Mouse (Mus musculus) embryo, embryonic 11 days (tissue): Measurements from ENCODE around the gene Gipc3.

Source experiments
- DNase-seq: peaks from one replicate; pipeline ENCODE4 v3.0.0-alpha.2; 2015

Gene Gipc3

DNA sequence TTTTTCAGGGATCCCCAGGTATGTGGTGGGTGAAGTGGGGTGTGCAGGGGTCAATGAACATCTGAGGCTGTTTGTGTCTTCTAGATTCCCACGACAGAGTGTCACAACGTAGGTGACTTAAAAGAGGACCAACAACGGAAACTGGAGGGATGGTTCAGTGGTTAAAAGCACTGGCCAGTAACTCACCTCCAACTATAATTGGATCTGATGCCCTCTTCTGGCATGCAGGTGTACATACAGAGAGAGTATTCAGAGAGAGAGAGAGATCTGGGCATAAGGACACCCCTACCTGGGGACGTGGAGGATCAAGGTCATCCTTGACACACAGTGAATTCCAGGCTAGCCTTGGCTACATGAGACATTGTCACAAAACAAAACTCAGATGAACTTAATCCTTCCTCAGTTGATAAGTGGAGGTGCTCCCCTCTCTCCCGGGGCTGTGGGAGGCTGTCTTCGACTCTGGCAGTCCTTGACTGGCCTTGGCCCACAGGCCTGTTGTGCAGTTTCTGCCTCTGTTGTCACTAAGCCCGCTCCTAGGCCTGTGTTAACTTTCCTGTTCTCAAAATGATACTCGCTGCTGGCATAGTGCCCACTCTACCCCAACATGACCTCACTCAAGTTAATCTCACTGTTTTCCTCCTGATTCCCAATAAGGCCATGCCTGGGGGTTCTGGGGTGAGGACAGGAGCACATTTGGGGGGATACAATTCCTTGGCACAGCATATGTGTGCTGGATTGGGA, 1.5 kb upstream of the Gipc3 start:
- no peak for DNase-seq

GRCm38 (mm10) chr10:81341333-81341949, 1.6 kb downstream of the Gipc3 start:
- DNase-seq, result peak; percentile 80

- DNase-seq, result no peak
These were observed 2.3 kb downstream of the Gipc3 start for GRCm38 (mm10) chr10:81340551-81341332.

GRCm38 (mm10) chr10:81336558-81336957, 6.5 kb downstream of the Gipc3 start:
- DNase-seq, result no peak

DNA sequence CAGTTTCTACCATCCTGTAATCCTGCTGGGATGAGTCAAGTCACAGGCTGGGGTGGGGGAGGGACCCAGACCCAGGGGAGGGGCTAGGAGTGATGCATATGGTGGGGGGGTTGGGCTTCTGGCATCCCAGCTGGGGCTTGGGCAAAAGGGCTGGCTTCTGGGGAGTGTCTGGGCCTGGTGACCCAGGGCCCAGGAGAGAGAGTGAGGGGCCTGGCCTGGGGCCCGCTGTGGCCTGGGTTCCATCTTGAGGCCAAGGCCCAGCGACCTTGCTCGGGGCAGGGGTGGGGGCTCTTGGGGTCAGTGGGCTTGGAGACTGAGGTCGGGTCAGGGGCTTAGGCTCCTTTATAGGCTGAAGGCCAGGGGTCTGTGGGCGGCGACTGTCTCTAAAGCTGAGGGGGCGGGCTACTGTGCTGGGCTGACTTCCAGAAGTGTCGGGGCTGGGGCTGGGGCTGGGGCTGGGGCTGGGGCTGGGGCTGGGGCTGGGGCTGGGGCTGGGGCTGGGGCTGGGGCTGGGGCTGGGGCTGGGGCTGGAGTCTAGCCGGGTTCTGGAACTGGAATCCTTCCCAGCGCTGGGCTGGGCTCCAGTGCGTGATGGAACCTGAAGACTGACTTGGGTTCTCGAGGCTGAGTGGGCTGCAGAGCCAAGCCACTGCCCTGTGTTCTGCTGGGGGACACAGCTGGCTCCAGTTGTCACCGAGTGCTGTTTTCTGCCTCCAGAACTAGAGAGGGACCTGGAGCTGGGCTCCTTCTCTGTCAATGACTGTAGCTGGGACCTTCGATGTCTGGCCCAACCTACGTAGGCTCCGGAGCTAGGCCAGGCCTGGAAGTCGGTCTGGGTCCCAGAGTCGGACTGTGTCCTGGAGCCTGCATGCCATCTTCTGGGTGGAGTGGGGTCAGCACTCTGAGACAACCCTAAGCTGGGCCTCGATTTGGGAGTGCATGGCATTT, 7.4 kb downstream of the Gipc3 start:
- peak; percentile 75 for DNase-seq

- no peak for DNase-seq
These were observed 8.7 kb downstream of the Gipc3 start for GRCm38 (mm10) chr10:81334324-81334723.

GRCm38 (mm10) chr10:81332277-81332676, 10.8 kb downstream of the Gipc3 start:
- DNase-seq, result no peak

DNA sequence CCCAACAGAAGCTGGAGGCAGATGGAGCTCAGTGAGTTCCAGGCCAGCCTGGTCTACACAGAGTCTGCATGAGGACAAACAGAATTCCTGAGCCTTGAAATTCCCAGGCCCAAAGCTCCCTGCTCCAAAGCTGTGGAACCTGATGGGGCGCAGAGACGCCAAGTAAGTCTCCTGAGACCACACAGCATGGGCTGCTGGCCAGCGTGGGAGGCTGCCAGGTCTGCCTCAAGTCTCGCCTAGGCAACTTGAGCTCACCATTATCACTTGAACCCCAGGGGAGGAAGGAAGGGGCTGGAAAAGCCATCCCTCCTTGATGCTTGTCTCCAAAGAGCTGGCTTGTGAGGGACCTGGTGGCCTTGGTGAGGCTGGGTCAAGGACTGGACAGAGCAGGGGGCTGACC, 13.1 kb downstream of the Gipc3 start:
- DNase-seq, result no peak

- no peak for DNase-seq
These were observed 13.7 kb downstream of the Gipc3 start for GRCm38 (mm10) chr10:81329194-81329975.

DNA sequence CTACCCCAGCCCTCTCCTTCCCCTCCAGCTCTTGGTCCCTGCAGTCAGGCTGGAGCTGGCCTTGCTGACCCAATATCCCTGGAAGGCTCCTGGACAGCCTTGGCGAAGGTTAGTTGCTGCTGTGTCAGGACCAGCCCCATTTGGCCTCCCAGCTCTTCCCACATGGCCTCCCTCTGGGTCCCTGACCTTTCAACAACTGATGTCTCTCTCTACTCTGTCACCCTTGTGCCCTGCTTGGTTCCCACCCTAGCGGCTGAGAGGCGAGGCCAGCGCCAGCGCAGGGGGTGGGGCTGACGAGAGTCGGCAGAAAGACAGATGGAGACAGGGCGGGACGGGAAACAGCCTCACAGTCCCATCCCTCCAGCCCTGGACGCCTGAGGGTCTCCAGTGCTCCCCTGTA, 14.7 kb downstream of the Gipc3 start, which contains the start of gene Tbxa2r:
Gene Tbxa2r, plus strand, starts transcription at position 346 of the 400 bp plus-strand sequence.
- DNase-seq, result peak; percentile 45

DNA sequence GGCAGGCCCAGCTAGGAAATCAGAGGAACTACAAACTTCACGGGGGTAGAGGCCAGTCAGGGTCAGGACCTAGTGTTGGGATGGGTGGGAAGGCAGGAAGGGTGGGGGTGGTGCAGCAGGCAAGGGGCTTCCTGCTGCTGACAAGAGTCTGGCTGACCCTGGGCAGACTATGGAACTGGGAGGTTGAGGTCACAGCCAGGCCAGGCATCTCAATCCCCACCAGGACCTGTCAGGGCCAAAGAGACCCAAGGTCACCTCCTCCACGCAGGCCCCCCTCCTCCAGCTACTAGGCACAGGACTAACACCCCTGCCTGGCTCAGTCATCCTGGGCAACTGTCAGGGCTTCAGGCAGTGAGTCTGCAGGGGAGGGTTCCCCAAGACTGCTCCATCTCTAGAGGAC, 15.1 kb downstream of the Gipc3 start:
- no peak for DNase-seq

DNA sequence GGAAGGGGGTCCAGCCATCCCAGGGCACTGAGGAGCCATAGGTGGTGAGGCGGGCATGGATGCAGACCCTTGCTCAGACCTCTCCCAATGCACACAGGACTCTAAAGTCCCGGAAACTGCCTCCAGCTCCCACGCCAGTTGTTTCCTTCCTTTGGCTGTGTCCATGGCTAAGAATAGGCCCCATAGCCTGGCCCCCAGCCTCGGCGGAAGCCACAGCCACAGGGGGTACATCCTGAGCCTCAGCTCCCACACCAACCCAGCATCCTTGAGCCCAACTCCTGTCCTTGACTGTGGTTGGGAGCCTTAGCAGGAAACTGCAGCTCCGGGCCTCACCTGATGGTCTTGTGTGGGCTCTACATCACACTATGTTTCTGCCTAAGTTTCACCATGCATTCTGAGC, 16.2 kb downstream of the Gipc3 start:
- no peak for DNase-seq

- no peak for DNase-seq
These were observed 17.3 kb downstream of the Gipc3 start for GRCm38 (mm10) chr10:81325781-81326180.

GRCm38 (mm10) chr10:81325176-81325575, 17.9 kb downstream of the Gipc3 start:
- DNase-seq, result no peak

GRCm38 (mm10) chr10:81323791-81324530, 19.1 kb downstream of the Gipc3 start:
- no peak for DNase-seq

DNA sequence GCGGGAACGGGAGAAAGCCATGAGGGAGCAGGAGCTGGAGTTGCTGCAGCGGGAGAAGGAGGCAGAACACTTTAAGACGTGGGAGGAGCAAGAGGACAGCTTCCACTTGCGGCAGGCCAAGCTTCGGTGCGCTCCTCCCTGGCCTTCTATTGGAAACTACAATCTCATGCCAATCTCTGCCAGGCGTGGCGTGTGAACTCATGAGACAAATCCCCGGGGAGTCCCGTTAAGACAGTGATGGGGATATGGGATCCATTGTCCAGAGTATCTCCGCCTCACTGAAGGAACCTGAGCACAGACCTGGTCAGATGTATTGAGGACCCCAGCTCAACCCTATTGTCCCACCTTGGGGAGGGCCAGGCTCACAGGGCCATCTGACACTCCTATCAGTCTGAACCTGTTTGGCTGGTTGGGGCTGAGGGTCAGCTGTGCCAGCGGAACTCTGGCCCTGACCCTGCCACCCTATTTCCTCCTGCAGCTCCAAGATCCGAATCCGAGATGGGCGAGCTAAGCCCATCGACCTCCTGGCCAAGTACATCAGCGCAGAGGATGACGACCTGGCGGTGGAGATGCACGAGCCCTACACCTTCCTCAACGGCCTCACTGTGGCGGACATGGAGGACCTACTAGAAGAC, 19.8 kb downstream of the Gipc3 start:
- no peak for DNase-seq

DNA sequence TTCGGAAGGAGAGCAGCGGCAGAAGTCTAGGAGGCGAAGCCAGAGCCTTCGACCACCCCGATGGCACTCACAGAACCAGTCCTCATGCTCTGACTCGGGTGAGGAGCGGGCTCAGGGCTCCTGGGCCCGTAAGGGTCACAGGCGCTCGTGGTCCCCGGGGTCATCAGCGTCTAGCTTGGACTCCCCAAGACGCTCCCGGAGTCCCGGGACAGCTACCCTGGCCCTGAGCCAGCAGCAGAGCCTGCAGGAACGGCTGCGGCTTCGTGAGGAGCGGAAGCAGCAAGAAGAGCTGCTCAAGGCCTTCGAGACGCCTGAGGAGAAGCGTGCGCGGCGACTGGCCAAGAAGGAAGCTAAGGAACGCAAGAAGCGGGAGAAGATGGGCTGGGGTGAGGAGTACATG, 20.6 kb downstream of the Gipc3 start:
- DNase-seq, result no peak

DNA sequence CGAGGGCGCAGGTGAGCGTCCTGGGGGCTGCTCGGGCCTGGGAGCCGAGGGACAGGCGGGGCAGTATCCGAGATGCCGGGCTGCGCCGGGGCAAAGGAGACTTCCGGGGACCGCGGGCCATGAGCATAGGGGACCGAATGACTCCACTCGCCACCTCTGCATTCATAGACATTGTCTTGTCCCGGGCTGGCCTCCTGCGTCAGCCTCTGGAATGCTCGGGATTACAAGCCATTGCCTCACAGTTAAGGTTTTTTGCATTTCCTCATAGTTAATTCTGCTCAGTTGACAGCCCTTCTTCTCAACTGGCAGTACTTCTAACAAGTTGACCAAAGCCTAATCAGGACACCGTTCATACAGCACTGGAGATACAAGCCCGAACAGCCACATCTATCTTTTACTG, 21.6 kb downstream of the Gipc3 start:
- no peak for DNase-seq

DNA sequence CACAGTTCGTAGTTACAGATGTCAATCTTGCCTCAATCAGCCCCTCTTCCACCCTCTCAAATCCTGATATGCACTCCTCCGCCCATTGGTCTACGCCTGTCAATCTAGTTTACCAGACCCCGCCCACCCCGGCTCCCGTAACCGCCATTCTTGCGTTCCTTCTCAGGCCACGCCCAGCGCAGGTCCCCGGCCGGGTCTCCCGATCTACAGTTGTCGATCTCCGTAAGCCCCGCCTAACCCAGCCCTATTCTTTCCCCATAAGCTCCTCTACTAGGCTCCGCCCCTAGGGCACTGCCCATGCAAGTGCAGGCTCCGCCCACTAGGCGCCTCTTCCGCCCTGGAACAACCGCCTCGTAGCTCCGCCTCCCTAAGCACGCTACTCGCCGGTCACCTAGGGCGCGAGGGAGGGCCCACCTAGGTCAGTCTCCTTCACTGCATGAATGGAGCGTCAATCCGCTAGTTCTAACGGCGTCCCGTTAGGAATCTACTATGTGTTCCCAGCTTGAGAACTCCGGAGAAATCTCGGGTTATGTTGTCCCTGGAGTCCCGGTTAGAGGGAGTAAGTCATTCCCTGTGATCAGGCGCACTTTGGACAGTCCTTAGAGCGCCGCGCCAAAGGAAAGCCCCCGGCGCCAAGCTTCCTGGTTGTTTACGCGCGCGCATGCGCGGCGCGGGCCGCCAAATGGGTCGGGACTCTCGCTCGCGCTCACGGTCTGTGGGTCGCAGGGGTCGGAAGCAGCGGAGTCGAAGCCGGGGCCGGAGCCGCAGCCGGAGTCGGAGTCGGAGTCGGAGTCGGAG, 22.3 kb downstream of the Gipc3 start, which contains the start of gene Cactin:
Gene Cactin, plus strand, starts transcription at position 554 of the 798 bp plus-strand sequence.
- peak; percentile 100 for DNase-seq
